Mouse (Mus musculus) kidney, postnatal 0 days (tissue): ENCODE measurements around the gene Med6. TPM values are rescaled to one million over a fixed set of nuclear protein-coding genes. Genes with fewer than 3 reads are reported as not detected.

Experiments used
- ATAC-seq: fragments of 200-750 bp; cut with Nextera tagmentation; replicated peaks from 2 replicates; pipeline ENCODE4 v1.8.0; 2017; ENCODE audit warnings: low read depth, moderate number of reproducible peaks, moderate TSS enrichment, moderate library complexity; ENCODE audit not compliant: low FRiP score
- DNase-seq: peaks from one replicate; pipeline ENCODE4 v3.0.0-alpha.2; 2016; ENCODE audit warnings: low spot score
- H3K27ac ChIP-seq: fragments of 300-500 bp; sonication (generic); 2 replicates; pipeline ENCODE4 v1.5.1; 2014; ENCODE audit warnings: mild to moderate bottlenecking
- H3K27me3 ChIP-seq: fragments of 300-500 bp; sonication (generic); 2 replicates; pipeline ENCODE4 v1.6.1; 2014; ENCODE audit warnings: low read length, mixed read lengths; ENCODE audit not compliant: insufficient read depth
- H3K36me3 ChIP-seq: fragments of 300-500 bp; sonication (generic); 2 replicates; pipeline ENCODE4 v1.6.1; 2014; ENCODE audit warnings: low read length, mixed read lengths; ENCODE audit not compliant: insufficient read depth
- H3K4me1 ChIP-seq: fragments of 300-500 bp; sonication (generic); replicated peaks from 2 replicates; pipeline ENCODE4 v1.6.1; 2014; ENCODE audit warnings: antibody characterized with exemption, low read length, mixed read lengths; ENCODE audit not compliant: insufficient read depth
- H3K4me2 ChIP-seq: fragments of 300-500 bp; sonication (generic); 2 replicates; pipeline ENCODE4 v1.6.1; 2014; ENCODE audit warnings: mild to moderate bottlenecking, low read length, moderate library complexity, mixed read lengths
- H3K4me3 ChIP-seq: fragments of 300-500 bp; sonication (generic); replicated peaks from 2 replicates; pipeline ENCODE4 v1.5.1; 2014; ENCODE audit warnings: low read depth, low read length
- H3K9ac ChIP-seq: fragments of 300-500 bp; sonication (generic); 2 replicates; pipeline ENCODE4 v1.6.1; 2014; ENCODE audit warnings: low read depth, low read length
- H3K9me3 ChIP-seq: fragments of 300-500 bp; sonication (generic); replicated peaks from 2 replicates; pipeline ENCODE4 v1.6.1; 2016; ENCODE audit warnings: low read length, inconsistent platforms, mixed read lengths
- CTCF ChIP-seq: IDR thresholded peaks from 2 replicates; pipeline ENCODE4 v1.5.1; 2016; ENCODE audit warnings: antibody characterized with exemption, low read depth, mild to moderate bottlenecking, moderate library complexity
- WGBS: fragments of 180-500 bp; shearing (Covaris S2); extraction: QIAGEN DNeasy Blood & Tissue Kit; methylation state at CpG from one replicate; pipeline ENCODE4 v1.1.7; 2014; 5-methylcytosine and 5-hydroxymethylcytosine counted together
- polyA plus RNA-seq: library from polyadenylated mRNA; unstranded; fragments of >200 nt; fragmentation: Nextera tagmentation; extraction: Ambion mirVana; gene quantifications from 2 replicates; pipeline ENCODE4 v1.2.1, GENCODE M21; 2015

Gene Med6
- polyA plus RNA-seq, 1 experiment from 2014 or later, result 53.4 TPM

DNA sequence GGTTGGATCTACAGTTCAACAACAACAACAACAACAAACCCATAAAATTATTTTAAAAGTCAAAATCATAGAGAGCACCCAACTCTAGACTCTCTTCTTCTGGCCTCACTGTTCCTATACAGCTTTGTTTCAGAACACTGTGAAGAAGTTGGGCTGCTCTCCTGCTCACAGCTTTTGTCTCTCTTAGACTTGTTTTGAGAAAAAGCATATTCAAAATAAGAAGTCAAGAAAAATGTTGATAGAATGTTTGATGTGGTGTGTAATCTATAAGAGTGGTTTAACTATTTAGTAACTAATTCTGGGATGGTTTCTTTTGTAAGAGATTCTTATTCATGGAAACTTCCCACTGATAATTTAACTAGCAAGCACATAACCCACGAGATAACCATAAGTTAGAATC lies 26.4 kb downstream of the Med6 start, which contains the start of gene Adam21:
Adam21 (minus strand) TSS at position 101 of the 400 bp plus-strand sequence.
- Histone ChIP-seq H3K4me3 (no peak within 1 kb of the TSS), H3K9me3 (no peaks in the 10 kb centered on the region), H3K36me3 (peaks cover 6% of the 10 kb centered on the region; the same call in 1 of the 2 replicates), H3K4me1 (no peaks in the 10 kb centered on the region), H3K27me3 (no peaks in the 10 kb centered on the region), H3K9ac (no peak within 1 kb of the TSS), H3K4me2 (no peak within 1 kb of the TSS), H3K27ac (no peak within 1 kb of the TSS)
- ATAC-seq (no peak), DNase-seq (no peak)
- TF ChIP-seq CTCF, result no peak
- WGBS, result 84% methylated on average over 1 of the region's 1 CpGs

DNA sequence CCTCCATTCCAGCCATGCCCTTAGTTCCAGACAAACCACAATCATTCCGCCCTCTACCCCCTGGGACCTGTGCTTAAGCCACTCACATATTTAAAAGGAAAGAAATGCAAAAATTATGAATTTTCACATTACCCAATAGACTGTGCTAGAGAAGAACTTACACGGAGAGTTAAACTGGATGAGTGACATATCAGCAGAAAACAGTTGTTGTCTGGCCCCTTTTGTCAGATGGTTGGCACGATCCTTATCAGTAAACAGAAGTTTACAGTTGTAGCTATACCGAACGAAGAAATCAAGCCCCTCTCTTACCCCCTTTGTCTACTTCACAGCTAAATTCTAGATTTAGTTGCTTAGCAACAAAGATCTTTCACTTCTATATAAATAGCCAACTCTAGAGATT lies 26.9 kb downstream of the Med6 start:
- Histone ChIP-seq H3K9me3 (no peaks in the 10 kb centered on the region), H3K27ac (no peak overlapping the region), H3K4me1 (no peaks in the 10 kb centered on the region), H3K9ac (no peak overlapping the region), H3K27me3 (no peaks in the 10 kb centered on the region), H3K36me3 (peaks cover 3% of the 10 kb centered on the region; the same call in 1 of the 2 replicates), H3K4me2 (no peak overlapping the region), H3K4me3 (no peak overlapping the region)
- no peak for DNase-seq
- 89% methylated on average over 5 of the region's 5 CpGs for WGBS
- TF ChIP-seq CTCF, result no peak
- ATAC-seq, result no peak

GRCm38 (mm10) chr12:81564173-81564572 lies 30.6 kb downstream of the Med6 start:
- Histone ChIP-seq H3K4me1 (no peaks in the 10 kb centered on the region), H3K9me3 (no peaks in the 10 kb centered on the region), H3K36me3 (no peaks in the 10 kb centered on the region), H3K27ac (no peak overlapping the region), H3K9ac (no peak overlapping the region), H3K4me3 (no peak overlapping the region), H3K27me3 (no peaks in the 10 kb centered on the region), H3K4me2 (no peak overlapping the region)
- ATAC-seq (no peak), DNase-seq (no peak)
- no peak for TF ChIP-seq CTCF
- WGBS, result 94% methylated on average over 3 of the region's 3 CpGs

GRCm38 (mm10) chr12:81549286-81549685 lies 45.5 kb downstream of the Med6 start:
- ATAC-seq (no peak), DNase-seq (no peak)
- no peaks in the 10 kb centered on the region for H3K9me3 ChIP-seq
- H3K4me1 ChIP-seq, result no peaks in the 10 kb centered on the region
- TF ChIP-seq CTCF, result no peak
- 89% methylated on average over 3 of the region's 3 CpGs for WGBS
- H3K9ac ChIP-seq, result no peak overlapping the region
- H3K4me2 ChIP-seq, result no peak overlapping the region
- no peak overlapping the region for H3K4me3 ChIP-seq
- no peak overlapping the region for H3K27ac ChIP-seq
- no peaks in the 10 kb centered on the region for H3K27me3 ChIP-seq
- H3K36me3 ChIP-seq, result no peaks in the 10 kb centered on the region

GRCm38 (mm10) chr12:81547163-81547562 lies 47.6 kb downstream of the Med6 start:
- TF ChIP-seq CTCF, result no peak
- 74% methylated on average over 4 of the region's 4 CpGs for WGBS
- Histone ChIP-seq H3K9me3 (no peaks in the 10 kb centered on the region), H3K4me1 (no peaks in the 10 kb centered on the region), H3K36me3 (no peaks in the 10 kb centered on the region), H3K27ac (no peak overlapping the region), H3K4me3 (no peak overlapping the region), H3K4me2 (no peak overlapping the region), H3K9ac (no peak overlapping the region), H3K27me3 (no peaks in the 10 kb centered on the region)
- DNase-seq, result no peak
- ATAC-seq, result no peak

GRCm38 (mm10) chr12:81533029-81533419 lies 61.8 kb downstream of the Med6 start:
- DNase-seq (no peak), ATAC-seq (no peak)
- Histone ChIP-seq H3K4me3 (peak overlapping the region; percentile 91), H3K9ac (0 out of 2 replicates have a peak overlapping the region, but pooled peaks have one; percentile 31), H3K36me3 (no peaks in the 10 kb centered on the region), H3K4me2 (peak overlapping the region; percentile 59), H3K4me1 (peaks cover 6% of the 10 kb centered on the region), H3K27ac (peak overlapping the region; percentile 85), H3K9me3 (no peaks in the 10 kb centered on the region), H3K27me3 (no peaks in the 10 kb centered on the region)
- 33% methylated on average over 4 of the region's 4 CpGs for WGBS
- TF ChIP-seq CTCF, result no peak
